Mouse (Mus musculus) urinary bladder, postnatal 4 days (tissue): Measurements from ENCODE around the gene Lsr.

Experiments used
- DNase-seq, 2 experiments: peaks; one replicate each; pipeline ENCODE4 v3.0.0; 2021 to 2022; ENCODE audit warnings: low spot score in 2 of 2

Gene Lsr

DNA sequence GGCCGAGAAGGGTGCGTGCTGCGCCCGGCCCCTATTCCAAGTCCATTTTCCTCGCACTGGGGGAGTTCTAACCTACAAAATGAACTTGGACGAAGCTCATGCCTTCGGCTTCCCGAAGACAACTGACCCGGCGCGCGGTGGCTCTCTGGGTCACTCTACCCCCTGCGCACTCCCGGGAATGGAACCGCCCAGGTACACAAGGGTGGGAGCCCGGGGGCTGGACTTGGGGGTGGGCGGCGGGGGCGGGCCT, at the start of gene Lsr:
Lsr (minus strand) TSS at position 214 of the 250 bp plus-strand sequence.
- DNase-seq = no peak

DNA sequence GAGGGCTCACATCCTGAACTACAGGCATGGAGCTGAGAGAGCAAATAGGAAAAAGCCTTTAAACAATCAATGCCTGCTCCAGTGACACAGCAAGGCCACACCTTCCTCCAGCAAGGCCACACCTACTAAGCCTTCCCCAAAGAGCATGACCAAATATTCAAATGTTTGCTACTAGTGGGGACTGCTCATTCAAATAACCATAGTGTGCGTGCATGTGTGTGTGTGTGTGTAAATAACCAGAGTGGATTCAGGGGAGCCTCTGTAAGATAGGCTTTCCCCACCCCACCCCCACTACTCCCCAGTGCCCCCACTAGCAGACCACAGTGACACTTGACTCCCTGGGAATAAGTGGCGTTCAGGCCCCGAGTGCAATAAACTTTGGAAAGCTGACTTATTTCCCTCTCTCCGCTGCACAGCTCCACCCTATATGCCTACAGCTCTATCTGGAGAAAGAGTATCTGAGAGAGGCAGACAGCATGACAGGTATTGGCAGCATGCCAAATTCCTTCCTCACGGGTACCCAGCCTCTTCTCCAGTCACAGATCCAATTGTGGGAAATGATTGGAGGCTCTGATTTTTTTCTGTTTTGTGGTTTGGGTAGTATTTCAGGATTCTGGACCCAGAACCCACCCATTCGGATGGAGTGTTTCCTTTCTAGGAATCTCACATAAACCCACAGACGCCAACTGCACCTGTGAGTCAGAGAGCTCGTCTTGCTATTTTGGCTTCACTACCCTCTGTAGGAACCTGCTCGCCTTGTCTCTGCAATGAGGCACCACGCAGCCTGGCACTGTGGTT, 44.0 kb upstream of the Lsr start:
- no peak for DNase-seq

DNA sequence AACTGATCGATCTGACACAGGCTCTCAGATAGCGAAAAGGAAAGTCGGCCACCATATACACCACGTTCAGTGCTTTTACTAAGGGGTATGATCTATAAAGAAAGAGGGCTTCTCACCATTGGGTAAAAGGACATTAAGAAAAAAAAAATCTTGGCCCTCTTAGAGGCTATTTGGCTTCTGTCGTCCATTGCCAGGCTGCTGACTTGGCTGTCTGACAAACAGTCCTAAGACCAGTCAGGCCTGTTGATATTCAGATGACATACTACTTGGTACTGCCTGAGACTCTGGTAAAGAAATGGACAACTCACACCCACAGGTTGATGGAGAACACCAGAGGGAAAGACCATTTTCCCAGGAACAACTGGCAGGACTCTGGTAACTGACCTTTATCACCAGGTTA, 39.7 kb upstream of the Lsr start:
- no peak for DNase-seq

DNA sequence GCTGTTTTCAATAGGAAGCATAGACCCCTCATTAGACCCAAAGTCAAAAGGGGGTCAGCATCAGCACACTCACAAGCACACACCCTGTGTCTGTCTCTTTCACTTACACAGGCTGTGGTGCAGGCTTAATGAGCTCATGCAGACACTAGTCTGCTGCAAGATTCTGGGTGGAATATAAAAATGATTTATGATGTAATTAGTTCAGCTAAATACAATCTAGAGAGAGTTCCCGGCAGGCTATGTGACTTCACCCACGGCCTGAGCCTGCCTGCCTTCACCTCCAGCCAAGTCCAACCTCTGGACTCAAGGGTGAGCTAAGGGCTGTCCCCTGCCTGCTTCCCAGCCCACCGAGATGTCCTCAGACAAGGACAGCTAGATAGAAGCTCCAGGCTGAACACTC, 35.6 kb upstream of the Lsr start:
- DNase-seq = peak; percentile 46 to 63

DNA sequence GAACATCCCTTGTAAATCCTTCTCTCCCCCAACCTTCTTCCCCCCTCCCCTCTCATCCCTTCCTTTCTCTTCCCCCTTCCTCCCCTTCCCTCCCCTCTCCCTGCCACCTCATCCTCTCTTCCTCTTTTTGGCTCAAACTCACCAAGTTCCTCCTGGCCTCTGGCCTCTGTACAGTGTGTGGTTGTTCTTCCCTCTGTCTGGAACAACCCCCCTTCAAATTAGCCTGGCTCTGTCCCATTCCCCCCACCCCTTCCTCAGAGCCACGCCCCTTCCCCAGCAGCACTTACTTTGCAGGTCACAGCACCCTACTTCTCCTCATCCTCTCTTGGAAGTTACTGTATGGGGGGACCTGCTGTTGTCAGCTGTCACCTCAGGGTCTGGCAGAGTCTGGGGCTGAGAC, 34.9 kb upstream of the Lsr start:
- DNase-seq = no peak

DNA sequence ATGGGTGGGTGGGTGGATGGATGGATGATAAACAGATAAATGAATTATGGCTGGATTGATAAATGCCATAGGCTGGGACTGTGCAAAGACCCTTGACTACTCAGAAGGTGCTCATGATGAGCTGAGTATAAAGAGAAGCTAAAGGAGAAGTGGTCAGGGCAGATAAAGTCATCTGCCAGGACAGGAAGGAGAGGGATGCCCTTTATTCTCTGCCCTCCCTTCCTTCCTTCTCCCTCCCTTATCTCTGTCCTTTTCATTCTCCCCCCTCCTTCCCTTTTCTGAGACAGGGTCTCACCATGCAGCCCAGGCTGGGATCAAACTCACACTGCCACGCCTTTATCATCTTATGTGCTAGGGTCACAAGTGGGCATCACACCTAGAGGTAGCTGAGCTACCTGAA, 34.5 kb upstream of the Lsr start:
- no peak for DNase-seq

DNA sequence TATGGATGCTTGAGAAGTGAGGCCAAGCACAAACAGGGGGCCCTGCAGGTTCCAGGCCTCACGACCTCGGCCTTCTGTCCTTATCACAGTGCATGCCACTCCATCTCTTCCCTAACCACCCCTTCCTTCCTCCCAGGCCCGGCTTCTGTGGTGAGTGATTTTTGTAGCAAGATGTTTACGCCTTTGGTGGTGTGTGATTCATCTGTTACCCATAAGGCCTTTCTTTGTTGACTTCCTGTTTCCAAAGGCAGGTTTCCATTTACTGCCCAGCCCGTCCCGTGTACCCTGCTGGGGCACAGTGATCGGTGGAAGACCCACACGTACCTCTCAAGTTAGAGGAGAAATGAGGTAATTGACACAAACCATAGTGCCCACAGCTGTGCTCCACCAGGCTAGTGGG, 29.4 kb upstream of the Lsr start:
- no peak for DNase-seq

DNA sequence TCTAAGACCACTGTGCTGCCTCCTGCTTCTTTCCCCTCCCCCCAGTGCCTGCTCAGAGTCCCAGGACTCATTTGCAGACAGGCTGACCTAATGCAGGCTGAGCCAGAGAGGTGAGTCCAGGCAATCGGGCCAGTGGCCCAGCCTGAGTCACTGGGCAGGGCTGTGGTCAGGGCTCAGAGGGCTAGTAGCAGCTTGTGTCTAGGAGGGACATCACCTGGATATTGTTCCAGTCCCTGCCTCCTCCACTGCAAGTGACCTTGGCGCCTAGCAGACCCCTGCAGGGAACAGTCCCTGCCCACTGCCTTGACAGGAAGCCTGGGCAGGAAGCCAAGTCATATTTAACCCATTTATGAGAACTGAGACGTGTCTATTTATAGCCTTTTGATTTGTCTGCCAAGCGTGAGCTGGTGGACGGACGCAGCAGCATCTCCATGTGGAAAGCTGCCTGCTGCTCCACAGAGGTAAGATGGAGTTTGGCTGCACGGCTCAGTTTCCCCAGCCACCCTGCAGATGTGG, 27.3 kb upstream of the Lsr start:
- DNase-seq = peak; percentile 50 to 61

DNA sequence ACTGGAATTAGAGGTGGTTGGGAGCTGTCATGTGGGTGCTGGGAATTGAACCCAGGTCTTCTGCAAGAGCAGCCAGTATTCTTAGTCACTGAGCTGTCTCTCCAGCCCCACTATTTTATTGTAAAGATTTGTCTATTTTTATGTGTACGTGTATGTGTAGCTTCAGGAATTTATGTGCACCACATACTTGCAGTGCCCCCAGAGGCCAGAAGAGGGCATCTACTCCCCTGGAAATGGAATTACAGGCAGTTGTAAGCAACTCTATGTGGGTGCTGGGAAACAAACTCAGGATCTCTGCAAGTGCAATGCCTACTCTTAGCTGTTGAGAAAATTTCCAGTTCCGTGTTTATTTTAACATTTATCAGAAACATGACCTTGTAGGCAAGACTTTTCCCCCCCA, 23.2 kb upstream of the Lsr start:
- no peak for DNase-seq

DNA sequence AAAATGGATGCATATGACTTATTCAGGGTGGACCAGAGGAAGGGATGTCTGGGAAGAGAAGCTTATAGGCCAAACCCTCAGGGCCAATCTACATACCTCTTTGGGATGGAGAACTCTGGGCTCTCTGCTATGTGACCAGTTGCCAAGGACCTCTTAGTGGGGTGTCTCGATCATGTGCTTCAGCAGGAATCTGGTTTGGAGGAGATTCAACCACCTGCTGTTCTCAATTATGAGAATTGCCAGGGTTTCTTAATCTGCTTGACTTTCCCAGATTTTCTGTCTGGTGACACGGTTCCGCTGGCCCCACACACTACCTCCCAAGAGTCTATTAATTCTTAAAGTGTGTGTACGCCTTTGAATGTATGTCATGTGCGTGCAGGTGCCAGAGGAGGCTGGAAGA, 20.7 kb upstream of the Lsr start:
- DNase-seq = no peak

DNA sequence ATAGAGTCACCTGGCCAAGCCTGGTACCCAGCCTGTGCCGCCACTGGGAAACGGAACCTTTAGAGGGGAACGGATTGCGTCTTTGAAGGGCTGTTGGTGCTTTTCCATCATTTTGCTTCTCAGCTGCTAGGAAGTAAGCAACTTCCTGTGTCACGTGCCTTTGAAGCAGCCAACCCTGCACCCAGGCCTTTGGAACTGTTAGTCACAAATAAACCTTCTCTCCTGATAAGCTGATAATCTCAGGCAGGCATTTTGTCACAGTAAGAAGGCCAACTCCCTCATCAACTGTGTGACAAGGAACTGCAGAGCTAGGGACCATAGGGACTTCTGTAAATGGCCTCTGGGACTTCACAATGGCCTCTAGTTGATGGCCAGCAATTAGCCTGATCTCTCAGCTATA, 18.9 kb upstream of the Lsr start:
- no peak for DNase-seq

DNA sequence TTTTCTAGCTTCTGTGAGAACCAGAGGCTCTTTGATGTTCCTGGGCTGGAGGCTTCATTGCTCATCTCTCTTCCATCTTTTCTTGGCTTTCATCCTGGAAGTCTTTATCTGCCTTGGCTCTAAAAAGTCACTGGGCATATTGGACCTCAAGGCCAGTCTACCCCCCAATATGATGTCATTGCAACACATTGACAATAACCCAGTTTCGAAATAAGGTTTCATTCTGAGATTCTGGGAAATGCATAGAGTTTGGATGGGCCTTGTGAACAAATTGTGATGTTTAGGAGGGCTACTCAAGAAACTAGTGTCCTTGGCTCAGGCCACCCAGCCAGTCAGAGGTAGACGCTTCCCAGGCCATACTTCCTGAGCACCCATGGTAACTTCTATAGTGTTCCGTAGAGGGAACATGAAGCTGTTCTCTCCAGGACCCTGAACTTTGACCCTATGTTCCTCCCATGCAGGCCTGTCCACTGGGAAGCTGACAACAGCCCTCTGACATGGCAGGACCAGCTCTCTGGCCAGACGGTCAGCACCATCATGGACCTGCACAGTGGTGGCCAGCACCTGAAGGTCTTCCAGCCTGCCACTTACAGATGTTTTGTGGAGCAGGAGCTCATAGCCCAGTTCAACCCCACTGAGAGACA, 15.4 kb upstream of the Lsr start:
- DNase-seq = no peak

DNA sequence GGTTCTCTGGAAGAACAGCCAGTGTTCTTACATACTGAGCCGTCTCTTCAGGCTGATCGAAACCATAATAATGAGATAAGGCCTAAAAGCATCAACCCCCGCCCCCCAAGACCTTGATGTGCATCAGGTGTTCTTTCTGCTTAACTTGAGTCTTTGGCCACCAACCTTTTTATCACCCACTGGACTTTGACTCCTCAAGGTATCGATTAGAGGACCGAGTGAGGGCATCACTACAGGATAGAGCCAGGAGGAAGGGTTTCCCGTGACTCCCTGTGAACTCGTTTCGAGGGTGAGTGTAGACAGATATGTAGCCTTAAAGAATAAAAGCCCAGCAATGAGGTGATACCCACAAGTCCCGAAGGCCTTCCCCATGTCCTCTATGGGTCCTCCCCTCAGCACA, 12.1 kb upstream of the Lsr start:
- no peak for DNase-seq

DNA sequence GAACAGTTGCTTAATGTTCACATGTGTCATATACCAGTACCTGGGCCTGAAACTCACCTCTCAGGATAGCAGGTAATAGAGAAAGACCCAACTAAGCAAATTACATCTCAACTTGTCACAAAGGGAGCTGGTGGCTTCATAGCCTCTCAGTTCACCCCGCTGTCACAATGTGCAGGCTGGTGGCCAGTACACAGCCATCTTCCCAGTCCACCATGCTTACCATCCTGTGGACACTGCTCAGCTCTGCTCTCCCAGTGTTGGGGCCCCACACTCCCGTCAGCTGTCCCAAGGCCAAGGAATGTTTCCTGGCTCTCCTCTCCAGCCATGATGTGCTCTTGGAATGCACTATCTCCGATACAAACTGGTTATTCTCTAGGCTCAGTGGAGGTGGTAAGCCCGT, 8.4 kb upstream of the Lsr start:
- no peak for DNase-seq

DNA sequence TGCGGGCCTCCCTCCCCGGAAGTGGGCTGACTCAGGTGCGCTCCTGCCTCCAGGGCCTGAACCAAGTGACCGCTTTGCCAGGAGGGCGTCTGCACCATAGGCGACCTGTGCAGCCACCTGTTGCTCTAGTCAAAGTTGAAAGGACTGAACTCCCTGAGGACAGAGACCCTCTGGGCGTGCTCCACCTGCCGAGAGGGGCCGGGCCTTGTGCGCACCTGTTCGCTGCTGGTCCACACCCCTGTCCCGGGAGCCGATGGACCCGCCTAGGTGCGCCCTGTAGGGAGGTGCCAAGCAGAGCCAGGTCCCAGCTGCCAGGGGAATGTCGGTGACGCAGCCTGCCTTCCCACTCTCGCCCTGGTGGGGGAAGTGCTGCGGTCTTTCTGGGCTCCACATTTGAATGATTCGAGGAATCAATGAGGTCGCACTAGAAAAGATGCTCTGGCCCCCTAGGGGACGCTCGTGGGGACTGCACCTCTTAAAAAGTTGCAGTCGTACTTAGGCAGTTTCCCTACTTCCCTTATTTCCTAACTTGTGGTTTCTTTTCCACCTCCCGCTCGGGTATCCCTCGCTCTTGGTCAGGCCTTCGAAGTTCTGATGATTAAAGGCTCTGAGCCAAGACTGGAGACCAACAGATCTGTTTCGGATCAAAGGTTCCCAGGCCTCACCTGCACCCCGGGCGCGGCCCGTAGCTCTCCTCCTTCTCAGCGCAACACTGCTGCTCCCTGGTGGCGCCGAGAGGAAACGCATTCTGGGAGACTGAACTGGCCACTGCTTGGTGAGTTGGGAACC, 431 bp upstream of the Lsr start, which contains the start of gene Fam187b:
Fam187b (plus strand) TSS at position 290 of the 789 bp plus-strand sequence.
- peak; percentile 85 to 92 for DNase-seq

DNA sequence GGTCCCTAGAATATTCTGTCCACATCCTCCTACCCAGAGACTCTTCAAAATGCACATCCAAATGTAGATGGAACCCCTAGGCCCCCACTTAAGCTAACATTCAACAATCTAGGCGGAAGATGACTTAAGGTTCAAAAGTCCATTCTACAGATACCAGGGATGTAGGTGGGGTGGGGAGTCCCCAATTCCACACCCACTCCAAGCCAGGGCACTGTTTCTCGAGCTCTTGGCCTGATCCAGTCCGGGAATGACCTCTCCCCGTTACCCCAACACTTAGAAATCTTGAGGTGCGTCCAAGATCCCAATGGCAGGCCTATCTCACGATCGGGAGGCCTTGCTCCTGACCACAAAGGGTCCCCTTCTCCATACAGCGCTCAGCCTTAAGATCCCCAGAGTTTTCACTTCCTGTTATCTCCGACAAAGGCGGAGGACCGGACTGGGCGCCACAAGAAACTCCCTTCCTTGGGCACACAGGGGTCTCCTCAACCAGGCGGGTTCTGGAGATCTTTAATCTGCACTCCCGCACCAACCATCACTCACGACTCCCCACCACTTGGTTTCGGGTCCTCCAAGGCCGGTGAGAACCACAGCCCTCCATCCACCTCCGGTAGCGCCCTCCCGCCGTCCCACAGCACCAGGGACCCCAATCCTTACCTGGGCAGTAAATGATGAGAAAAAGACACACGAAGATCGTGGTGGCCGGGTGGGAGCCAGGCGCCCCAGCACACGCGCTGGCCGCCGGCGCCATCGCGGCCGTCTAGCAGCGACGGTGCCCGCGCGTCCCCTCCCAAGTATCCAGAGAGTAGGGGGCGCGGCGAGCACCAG, 626 bp downstream of the Lsr start:
- DNase-seq = no peak

DNA sequence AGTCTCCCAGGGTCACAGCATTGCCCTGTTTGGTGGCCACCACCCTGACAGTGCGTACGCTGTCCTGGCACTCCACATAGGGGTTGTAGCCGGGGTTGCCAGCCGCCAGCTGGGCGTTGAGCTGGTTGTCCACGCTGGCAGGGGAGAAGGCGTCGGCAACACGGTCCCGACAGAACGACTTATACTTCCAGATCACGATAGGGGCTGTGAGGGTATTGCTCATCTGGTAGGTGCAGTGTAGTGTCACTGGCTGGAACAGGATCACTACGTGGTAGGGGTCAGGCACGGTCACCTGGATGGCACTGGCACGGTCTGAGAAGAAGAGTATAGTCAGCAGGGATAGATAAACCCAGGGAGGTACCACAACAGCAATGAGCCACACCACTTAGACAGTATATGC, 1.4 kb downstream of the Lsr start:
- DNase-seq = no peak

DNA sequence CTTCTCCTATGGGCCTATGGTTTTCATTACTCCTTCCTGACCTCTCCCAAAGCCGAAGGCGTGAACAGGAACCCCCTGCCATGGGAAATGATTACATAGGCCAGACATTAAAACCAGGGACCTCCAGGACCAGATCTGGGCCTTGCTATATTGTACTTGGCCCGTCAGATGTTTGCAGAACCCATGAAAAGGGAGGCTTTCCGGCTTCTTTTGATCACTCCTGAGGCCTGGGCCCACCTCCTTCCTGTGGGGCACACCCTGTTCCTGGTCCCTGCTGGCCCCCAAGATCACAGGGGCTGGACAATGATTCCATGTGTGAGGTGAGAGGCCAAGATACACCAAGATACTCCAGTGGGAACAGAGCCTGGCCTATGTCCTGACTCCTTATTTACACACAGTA, 4.1 kb downstream of the Lsr start:
- DNase-seq = no peak

DNA sequence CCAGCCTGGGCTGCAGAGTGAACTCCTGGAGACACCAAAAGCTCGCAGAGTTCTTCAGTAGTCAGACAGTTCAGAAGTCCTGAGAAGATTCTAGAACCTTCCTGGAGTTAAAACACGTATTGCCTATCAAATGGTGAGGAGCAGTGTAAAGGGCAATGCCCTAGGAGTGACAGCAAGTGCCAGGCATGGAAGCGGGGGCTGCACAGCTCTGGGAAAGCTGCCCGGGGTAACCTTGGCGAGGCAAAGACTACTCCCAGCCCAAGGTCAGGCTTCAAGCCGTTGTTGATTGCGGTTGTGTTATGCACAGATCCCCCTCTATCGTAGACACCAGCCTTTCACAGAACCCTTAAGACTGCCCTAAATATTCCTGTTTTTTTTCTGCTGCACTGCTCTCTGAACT, 4.7 kb downstream of the Lsr start:
- no peak for DNase-seq

DNA sequence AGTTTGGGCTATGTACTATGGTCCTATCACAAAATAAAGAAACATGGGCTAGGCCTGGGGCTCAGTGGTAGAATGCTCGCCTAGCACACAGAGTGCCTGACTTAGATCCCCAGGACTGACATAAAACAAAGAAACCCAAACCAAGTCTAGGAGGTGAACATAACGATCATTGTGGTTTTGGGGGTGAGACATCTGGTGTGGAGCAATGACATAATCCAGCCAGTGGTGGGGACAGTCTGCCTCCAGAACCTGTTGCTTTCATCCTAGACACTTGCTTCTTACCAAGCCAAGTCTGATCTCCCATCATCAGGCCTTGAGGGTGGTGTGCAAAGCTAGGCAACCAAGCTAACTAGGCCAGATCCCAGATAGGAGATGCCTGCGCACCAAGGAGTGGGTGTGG, 6.6 kb downstream of the Lsr start:
- no peak for DNase-seq

DNA sequence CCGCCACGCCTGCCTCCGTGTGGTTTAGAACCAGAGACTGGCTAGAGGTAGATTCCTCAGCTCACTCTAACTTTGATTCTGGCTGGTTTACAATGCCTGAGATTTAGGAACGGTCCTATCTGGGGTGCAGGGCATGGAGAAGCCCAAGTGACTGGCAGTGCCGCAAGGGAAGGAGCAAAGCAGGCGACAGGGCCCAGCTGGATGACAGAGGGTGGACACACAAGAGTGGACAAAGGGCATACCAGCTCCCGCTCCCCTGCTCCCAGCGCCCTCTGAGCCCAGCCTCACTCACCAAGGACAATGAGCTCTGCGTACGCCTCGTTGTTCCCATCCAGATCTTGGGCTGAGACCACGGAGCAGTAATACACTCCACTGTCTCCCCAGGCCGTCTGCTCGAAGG, 7.6 kb downstream of the Lsr start:
- DNase-seq = no peak

DNA sequence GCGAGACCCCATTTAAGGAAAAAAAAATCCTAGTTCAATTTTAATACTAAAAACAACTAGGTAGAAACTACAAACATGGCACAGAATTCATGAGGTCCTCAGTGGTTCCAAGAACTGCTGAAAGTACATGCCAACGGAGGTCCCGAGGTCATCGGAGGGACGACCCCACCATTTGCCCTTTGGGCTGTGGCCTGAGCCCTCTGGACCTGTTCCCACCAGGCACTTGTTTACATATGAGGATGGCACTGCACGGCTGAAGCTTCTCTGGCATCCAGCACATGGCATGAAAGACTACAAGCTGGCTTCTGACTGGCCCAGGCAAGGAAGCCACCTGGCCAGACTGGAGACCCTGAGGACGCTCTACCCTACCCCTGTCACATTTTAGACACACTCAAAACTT, 8.9 kb downstream of the Lsr start:
- DNase-seq = no peak
